Mouse (Mus musculus): Measurements from ENCODE around the gene Cox6b2.

Gene Cox6b2

GRCm38 (mm10) chr7:4764946-4765710 lies 12.2 kb upstream of the Cox6b2 start:
- DNase-seq (ENCODE audit: low spot score in 2 of 2): no peak

- no peak for DNase-seq (ENCODE audit: low spot score in 2 of 2)
These were observed 6.8 kb upstream of the Cox6b2 start for GRCm38 (mm10) chr7:4759670-4760069.

GRCm38 (mm10) chr7:4751971-4752820 lies 698 bp downstream of the Cox6b2 start:
- peak in 1 of 2 experiments; percentile 29 for DNase-seq (ENCODE audit: low spot score in 2 of 2)

- DNase-seq (ENCODE audit: low spot score in 2 of 2): no peak
These were observed 3.7 kb downstream of the Cox6b2 start for GRCm38 (mm10) chr7:4749169-4749568.

GRCm38 (mm10) chr7:4748321-4748720 lies 4.6 kb downstream of the Cox6b2 start:
- no peak for DNase-seq (ENCODE audit: low spot score in 2 of 2)

- no peak for DNase-seq (ENCODE audit: low spot score in 2 of 2)
These were observed 5.6 kb downstream of the Cox6b2 start for GRCm38 (mm10) chr7:4747156-4747899.

GRCm38 (mm10) chr7:4746326-4746980 lies 6.4 kb downstream of the Cox6b2 start:
- no peak for DNase-seq (ENCODE audit: low spot score in 2 of 2)

GRCm38 (mm10) chr7:4744886-4745285 lies 8.0 kb downstream of the Cox6b2 start:
- DNase-seq (ENCODE audit: low spot score in 2 of 2): no peak

GRCm38 (mm10) chr7:4743354-4743753 lies 9.5 kb downstream of the Cox6b2 start:
- no peak for DNase-seq (ENCODE audit: low spot score in 2 of 2)

GRCm38 (mm10) chr7:4742482-4742819 lies 10.4 kb downstream of the Cox6b2 start:
- DNase-seq (ENCODE audit: low spot score in 2 of 2): no peak

GRCm38 (mm10) chr7:4741672-4742481 lies 11.0 kb downstream of the Cox6b2 start:
- no peak for DNase-seq (ENCODE audit: low spot score in 2 of 2)

GRCm38 (mm10) chr7:4741151-4741550 lies 11.7 kb downstream of the Cox6b2 start:
- peak; percentile 55 to 65 for DNase-seq (ENCODE audit: low spot score in 2 of 2)

- DNase-seq (ENCODE audit: low spot score in 2 of 2): no peak
These were observed 12.6 kb downstream of the Cox6b2 start for GRCm38 (mm10) chr7:4740309-4740727.

GRCm38 (mm10) chr7:4739544-4740275 lies 13.2 kb downstream of the Cox6b2 start, which contains the start of gene Kmt5c:
Kmt5c (plus strand) TSS chr7:4740115.
- peak; percentile 100 for DNase-seq (ENCODE audit: low spot score in 2 of 2)

GRCm38 (mm10) chr7:4739041-4739543 lies 13.8 kb downstream of the Cox6b2 start:
- DNase-seq (ENCODE audit: low spot score in 2 of 2): no peak

- DNase-seq (ENCODE audit: low spot score in 2 of 2): no peak
These were observed 19.9 kb downstream of the Cox6b2 start for GRCm38 (mm10) chr7:4732968-4733392.

GRCm38 (mm10) chr7:4731090-4731489 lies 21.8 kb downstream of the Cox6b2 start:
- no peak for DNase-seq (ENCODE audit: low spot score in 2 of 2)

- no peak for DNase-seq (ENCODE audit: low spot score in 2 of 2)
These were observed 27.7 kb downstream of the Cox6b2 start, which contains the start of gene Tmem150b for GRCm38 (mm10) chr7:4725169-4725568. Tmem150b (minus strand) TSS chr7:4725249.

- no peak for DNase-seq (ENCODE audit: low spot score in 2 of 2)
These were observed 28.5 kb downstream of the Cox6b2 start for GRCm38 (mm10) chr7:4724359-4724758.

- DNase-seq (ENCODE audit: low spot score in 2 of 2): peak in 1 of 2 experiments; percentile 56
These were observed 29.4 kb downstream of the Cox6b2 start for GRCm38 (mm10) chr7:4723508-4723907.
